Mouse (Mus musculus) kidney, adult 2 months (tissue): ENCODE measurements around the gene Fam163b.

Experiments used
- CTCF ChIP-seq: fragments of 200-500 bp; conservative IDR thresholded peaks from 2 replicates; pipeline ENCODE4 v1.5.1; 2011; ENCODE audit warnings: low read depth, mild to moderate bottlenecking, control low read depth, low read length, moderate library complexity, mixed read lengths; ENCODE audit not compliant: insufficient read depth, insufficient read length
- POLR2A ChIP-seq: fragments of 200-500 bp; IDR thresholded peaks from one replicate; pipeline ENCODE4 v1.6.1; 2011; ENCODE audit warnings: low read depth, low read length, control low read depth

DNA sequence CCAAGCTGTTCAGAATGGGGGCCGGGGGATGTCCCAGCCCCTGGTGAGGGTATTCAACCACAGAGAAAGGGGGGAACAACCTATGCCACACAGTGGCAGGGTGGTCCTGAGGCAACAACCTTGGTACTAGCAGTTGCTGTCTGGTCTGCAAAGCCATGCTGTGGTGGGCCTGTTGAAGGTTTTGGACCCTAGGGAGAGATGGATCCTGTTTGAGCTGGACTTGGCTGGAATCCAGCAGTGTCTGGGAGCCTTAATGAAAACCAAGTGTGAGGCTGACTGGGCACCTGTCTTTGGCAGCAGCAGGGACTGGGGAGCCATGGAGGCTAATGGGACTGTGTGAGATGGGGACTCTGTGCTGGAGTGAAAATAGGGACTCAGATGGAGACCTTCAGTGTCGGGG, 62.6 kb downstream of the Fam163b start:
- TF ChIP-seq POLR2A = no peak
- TF ChIP-seq CTCF = no peak
